Mouse (Mus musculus): ENCODE results near the gene Kctd5.

- TF ChIP-seq CTCF (conservative IDR thresholded peaks at IDR 0.05; ENCODE audit: low read length) (no peak), NANOG (IDR thresholded peaks at IDR 0.05; ENCODE audit: borderline replicate concordance, low read length) (no peak)
Measured at GRCm38 (mm10) chr17:24021375-24022199, 51.7 kb downstream of the Kctd5 start.
